8 mouse cellular contexts compared by ENCODE assay signal in genomic region chr7:139703146-139703825, GRCm38 (mm10). TPM values are rescaled to one million over a fixed set of nuclear protein-coding genes. Genes with fewer than 3 reads are reported as not detected.
DNase-seq lines count a peak whose midpoint lies in the region; ATAC-seq and TF ChIP-seq lines count a peak whose summit lies in the region.

No protein-coding gene starts in this region.

- H3K9me3 ChIP-seq in E14TG2a.4 (ENCODE audit: low read length), result no peaks in the 10 kb centered on the region
- no peaks in the 10 kb centered on the region for H3K9me3 ChIP-seq in forebrain, embryonic 11.5 days (ENCODE audit: control insufficient read depth, low read length)
- H3K9me3 ChIP-seq in heart, postnatal 0 days (replicated peaks; ENCODE audit: control insufficient read depth, low read length), result no peaks in the 10 kb centered on the region
- H3K9me3 ChIP-seq in liver, embryonic 13.5 days (replicated peaks), result no peaks in the 10 kb centered on the region
- no peaks in the 10 kb centered on the region for H3K9me3 ChIP-seq in neural tube, embryonic 13.5 days

- H3K36me3 ChIP-seq in E14TG2a.4 (ENCODE audit: insufficient read depth, low read length), result no peaks in the 10 kb centered on the region
- H3K36me3 ChIP-seq in forebrain, embryonic 11.5 days (ENCODE audit: control insufficient read depth, insufficient read depth, low read length), result no peaks in the 10 kb centered on the region
- H3K36me3 ChIP-seq in heart, postnatal 0 days (replicated peaks; ENCODE audit: control insufficient read depth, insufficient read depth, low read length), result no peaks in the 10 kb centered on the region
- H3K36me3 ChIP-seq in liver, embryonic 13.5 days, result no peaks in the 10 kb centered on the region
- no peaks in the 10 kb centered on the region for H3K36me3 ChIP-seq in neural tube, embryonic 13.5 days

- no peak overlapping the region for H3K9ac ChIP-seq in forebrain, embryonic 11.5 days (ENCODE audit: low read length)
- H3K9ac ChIP-seq in heart, postnatal 0 days (replicated peaks; ENCODE audit: low read depth, low read length), result no peak overlapping the region
- H3K9ac ChIP-seq in liver, embryonic 13.5 days, result no peak overlapping the region
- no peak overlapping the region for H3K9ac ChIP-seq in neural tube, embryonic 13.5 days

- peak; percentile 39 for TF ChIP-seq CTCF in E14TG2a.4 (conservative IDR thresholded peaks at IDR 0.05; ENCODE audit: low read length)
- TF ChIP-seq CTCF in heart, postnatal 0 days (IDR thresholded peaks at IDR 0.05; ENCODE audit: low read depth), result peak; percentile 85

- H3K27ac ChIP-seq in forebrain, embryonic 11.5 days (ENCODE audit: low read depth, low read length), result no peak overlapping the region
- H3K27ac ChIP-seq in heart, postnatal 0 days (ENCODE audit: low read depth), result no peak overlapping the region
- no peak overlapping the region for H3K27ac ChIP-seq in liver, embryonic 13.5 days
- H3K27ac ChIP-seq in neural tube, embryonic 13.5 days (replicated peaks), result no peak overlapping the region

- peak; percentile 69 for DNase-seq in c-Kit-positive CD71-negative TER-119-negative erythroid progenitor cells, embryonic 14.5 days (ENCODE audit: low read depth)
- DNase-seq in forebrain, embryonic 11.5 days (ENCODE audit: low spot score), result peak; percentile 86
- peak; percentile 63 for DNase-seq in heart, postnatal 0 days (ENCODE audit: low spot score)
- DNase-seq in kidney, postnatal 36 days, result peak; percentile 72 to 94
- DNase-seq in liver, embryonic 13.5 days, result peak; percentile 61
- peak; percentile 25 to 81 for DNase-seq in thymus, postnatal 10 days (ENCODE audit: low spot score in 2 of 2)

- TF ChIP-seq EP300 in heart, postnatal 0 days (IDR thresholded peaks at IDR 0.05; ENCODE audit: low read depth), result no peak

- H3K4me1 ChIP-seq in E14TG2a.4 (replicated peaks; ENCODE audit: low read depth, low read length), result peaks cover 6% of the 10 kb centered on the region; the same call in 1 of the 2 replicates
- H3K4me1 ChIP-seq in forebrain, embryonic 11.5 days (replicated peaks; ENCODE audit: control insufficient read depth, insufficient read depth, low read length), result no peaks in the 10 kb centered on the region
- no peaks in the 10 kb centered on the region for H3K4me1 ChIP-seq in heart, postnatal 0 days (ENCODE audit: control insufficient read depth, insufficient read depth)
- peaks cover 22% of the 10 kb centered on the region for H3K4me1 ChIP-seq in liver, embryonic 13.5 days (replicated peaks)
- peaks cover 10% of the 10 kb centered on the region; the same call in 1 of the 2 replicates for H3K4me1 ChIP-seq in neural tube, embryonic 13.5 days (replicated peaks)

- H3K4me2 ChIP-seq in forebrain, embryonic 11.5 days (ENCODE audit: low read depth, low read length, severe bottlenecking), result no peak overlapping the region
- H3K4me2 ChIP-seq in heart, postnatal 0 days (ENCODE audit: low read depth, low read length), result no peak overlapping the region
- no peak overlapping the region for H3K4me2 ChIP-seq in liver, embryonic 13.5 days
- no peak overlapping the region for H3K4me2 ChIP-seq in neural tube, embryonic 13.5 days

- WGBS in forebrain, embryonic 11.5 days, result 38% methylated on average over 6 of the region's 6 CpGs
- WGBS in heart, postnatal 0 days, result 24% methylated on average over 6 of the region's 6 CpGs
- WGBS in liver, embryonic 13.5 days (ENCODE audit: insufficient replicate concordance), result 10% methylated on average over 6 of the region's 6 CpGs
- 37% methylated on average over 6 of the region's 6 CpGs for WGBS in neural tube, embryonic 13.5 days

- ATAC-seq in forebrain, embryonic 11.5 days (replicated peaks; ENCODE audit: low FRiP score), result peak; percentile 83
- ATAC-seq in heart, postnatal 0 days (ENCODE audit: insufficient read depth, low read depth), result peak; percentile 79
- peak; percentile 62 for ATAC-seq in liver, embryonic 13.5 days (ENCODE audit: low read depth)
- peak; percentile 84 for ATAC-seq in neural tube, embryonic 13.5 days (ENCODE audit: low read depth)

- H3K4me3 ChIP-seq in E14TG2a.4 (replicated peaks; ENCODE audit: low read length), result no peak overlapping the region
- no peak overlapping the region for H3K4me3 ChIP-seq in forebrain, embryonic 11.5 days (ENCODE audit: low read depth, low read length)
- H3K4me3 ChIP-seq in heart, postnatal 0 days (ENCODE audit: low read depth, low read length), result no peak overlapping the region
- no peak overlapping the region for H3K4me3 ChIP-seq in liver, embryonic 13.5 days (replicated peaks)
- H3K4me3 ChIP-seq in neural tube, embryonic 13.5 days, result no peak overlapping the region

- H3K27me3 ChIP-seq in E14TG2a.4 (ENCODE audit: insufficient read depth, low read length), result peaks cover 9% of the 10 kb centered on the region
- H3K27me3 ChIP-seq in forebrain, embryonic 11.5 days (ENCODE audit: control insufficient read depth, insufficient read depth, low read length), result no peaks in the 10 kb centered on the region; the same call in 1 of the 2 replicates
- H3K27me3 ChIP-seq in heart, postnatal 0 days (ENCODE audit: control insufficient read depth, insufficient read depth, low read length), result no peaks in the 10 kb centered on the region; the same call in 1 of the 2 replicates
- H3K27me3 ChIP-seq in liver, embryonic 13.5 days, result no peaks in the 10 kb centered on the region
- H3K27me3 ChIP-seq in neural tube, embryonic 13.5 days, result 0 out of 2 replicates have a peak, but pooled peaks cover 3% of the 10 kb centered on the region

RNA-seq across cellular contexts. Expression of gene Cfap46, which starts 19.7 kb away (rescaled TPM):
- 0.59 and 0.81 TPM in 2 replicates for polyA plus RNA-seq in forebrain, embryonic 11.5 days (2014; fragmentation: Nextera tagmentation; extraction: Ambion mirVana)
- not detected in 2 replicates for total RNA-seq in heart, postnatal 0 days (2014; rRNA removed; ENCODE audit: low replicate concordance)
- 0.21 TPM in 1 of 2 replicates, not detected in the other for polyA plus RNA-seq in heart, postnatal 0 days (2015; fragmentation: Nextera tagmentation; extraction: Ambion mirVana)
- polyA plus RNA-seq in liver, embryonic 13.5 days (2015; fragmentation: Nextera tagmentation; extraction: Ambion mirVana), result not detected in 2 replicates
- polyA plus RNA-seq in neural tube, embryonic 13.5 days (2015; fragmentation: Nextera tagmentation; extraction: Ambion mirVana), result 1.4 and 2.0 TPM in 2 replicates
